15 mouse cellular contexts compared by ENCODE assay signal in the genomic region with DNA sequence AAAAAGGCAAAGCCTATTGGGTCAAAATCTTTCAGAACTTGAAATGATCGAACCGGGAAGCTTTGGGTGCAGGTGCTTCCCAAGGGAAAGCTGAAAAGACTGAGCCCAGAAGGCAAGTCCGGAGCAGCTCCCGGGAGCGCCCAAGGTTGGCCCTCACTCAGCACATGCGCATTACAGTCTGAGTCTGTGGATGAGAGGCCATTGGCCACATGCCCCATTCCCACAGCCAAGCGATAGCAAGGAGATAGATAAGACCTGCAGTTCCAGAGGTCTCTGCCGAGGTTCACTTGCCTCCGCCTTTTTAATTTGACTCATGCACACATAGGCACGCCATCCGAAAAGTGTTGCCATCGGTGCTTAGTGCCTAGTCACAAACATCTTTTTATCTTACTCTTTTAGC. TPM values are rescaled to one million over a fixed set of nuclear protein-coding genes. Genes with fewer than 3 reads are reported as not detected.
DNase-seq lines count a peak whose midpoint lies in the region; ATAC-seq and TF ChIP-seq lines count a peak whose summit lies in the region.
"Had no signal": no experiment of that assay in that cellular context is flagged by ENCODE, and none has a peak within 500 bp of the region (broad histone marks: within the 10 kb centered on the region; RNA-seq: fewer than 3 reads in every experiment).

No protein-coding gene starts in this region.

- peak; percentile 19 for DNase-seq in ovary, postnatal 36 days (ENCODE audit: low spot score)
- DNase-seq in ovary, postnatal 10 days (ENCODE audit: low spot score): no peak
- peak; percentile 19 to 24 for DNase-seq in cerebellum, postnatal 10 days
- DNase-seq in heart, postnatal 36 days: peak; percentile 21 to 29
- DNase-seq in adrenal gland, adult (ENCODE audit: inconsistent age in 2 of 2, low spot score in 1 of 2): no peak
- DNase-seq in left cerebral cortex, adult 2 months (ENCODE audit: extremely low spot score in 1 of 2, low spot score in 2 of 2): no peak
- no peak for DNase-seq in lung, postnatal 14 days
- DNase-seq: thymus, postnatal 25 days had no signal

- H3K27ac ChIP-seq in kidney, embryonic 15.5 days: no peak overlapping the region
- H3K27ac ChIP-seq in left cerebral cortex, adult 2 months: no peak overlapping the region
- H3K27ac ChIP-seq: layer of hippocampus, adult 2 months; lung, embryonic 15.5 days; midbrain, embryonic 15.5 days had no signal

- H3K4me1 ChIP-seq in kidney, embryonic 15.5 days: no peaks in the 10 kb centered on the region
- H3K4me1 ChIP-seq: lung, embryonic 15.5 days; midbrain, embryonic 15.5 days had no signal

- no peak for ATAC-seq in kidney, embryonic 15.5 days (replicated peaks; ENCODE audit: low FRiP score)
- ATAC-seq: forebrain, embryonic 16.5 days; midbrain, embryonic 15.5 days had no signal

- no peak overlapping the region for H3K4me2 ChIP-seq in kidney, embryonic 15.5 days
- H3K4me2 ChIP-seq: lung, embryonic 15.5 days; midbrain, embryonic 15.5 days had no signal

- H3K27me3 ChIP-seq in kidney, embryonic 15.5 days: no peaks in the 10 kb centered on the region
- H3K27me3 ChIP-seq: CH12.LX; lung, embryonic 15.5 days; midbrain, embryonic 15.5 days had no signal

- 85% methylated on average over 12 of the region's 12 CpGs for WGBS in kidney, embryonic 15.5 days

- H3K9ac ChIP-seq in kidney, embryonic 15.5 days: no peak overlapping the region
- H3K9ac ChIP-seq: lung, embryonic 15.5 days; midbrain, embryonic 15.5 days had no signal

- no peaks in the 10 kb centered on the region for H3K9me3 ChIP-seq in kidney, embryonic 15.5 days (replicated peaks)
- H3K9me3 ChIP-seq: lung, embryonic 15.5 days; midbrain, embryonic 15.5 days had no signal

- no peak overlapping the region for H3K4me3 ChIP-seq in kidney, embryonic 15.5 days (replicated peaks)
- no peak overlapping the region for H3K4me3 ChIP-seq in left cerebral cortex, adult 2 months
- H3K4me3 ChIP-seq: layer of hippocampus, adult 2 months; lung, embryonic 15.5 days; midbrain, embryonic 15.5 days had no signal

- TF ChIP-seq CTCF in left cerebral cortex, adult 2 months (IDR thresholded peaks at IDR 0.05): no peak

- H3K36me3 ChIP-seq in kidney, embryonic 15.5 days: no peaks in the 10 kb centered on the region
- H3K36me3 ChIP-seq: lung, embryonic 15.5 days; midbrain, embryonic 15.5 days had no signal

- intact Hi-C loops in heart, postnatal 36 days (cut with DNase I): no loop called here
- intact Hi-C loops in left cerebral cortex, adult 2 months (cut with DNase I): no loop called here

RNA-seq across cellular contexts. Expression of gene Pls1, which starts 39.7 kb away (rescaled TPM):
- under 1 TPM; 0.27 to 0.50 TPM for total RNA-seq in heart, postnatal 36 days (2021)
- polyA plus RNA-seq in kidney, embryonic 15.5 days (2015; fragmentation: Nextera tagmentation; extraction: Ambion mirVana): 17.2 and 18.9 TPM in 2 replicates
- total RNA-seq in left cerebral cortex, adult 2 months (2021): 10 to 100 TPM in 1 of 2 experiments, 1 to 10 TPM in 1; 9.4 to 10.4 TPM
- total RNA-seq: granulocyte monocyte progenitor cell, adult 5-6 weeks had no signal

RNA-seq across cellular contexts. Expression of gene Atr, which starts 51.9 kb away (rescaled TPM):
- 1 to 10 TPM; 6.9 to 8.0 TPM for total RNA-seq in heart, postnatal 36 days (2021)
- 16.1 and 16.6 TPM in 2 replicates for polyA plus RNA-seq in kidney, embryonic 15.5 days (2015; fragmentation: Nextera tagmentation; extraction: Ambion mirVana)
- 10 to 100 TPM; 12.0 TPM for total RNA-seq in left cerebral cortex, adult 2 months (2021)

RNA-seq across cellular contexts. Expression of gene Trpc1, which starts 55.3 kb away (rescaled TPM):
- 1 to 10 TPM; 6.6 to 7.5 TPM for total RNA-seq in heart, postnatal 36 days (2021)
- polyA plus RNA-seq in kidney, embryonic 15.5 days (2015; fragmentation: Nextera tagmentation; extraction: Ambion mirVana): 3.6 and 3.9 TPM in 2 replicates
- total RNA-seq in left cerebral cortex, adult 2 months (2021): 10 to 100 TPM; 44.6 to 50.8 TPM
- total RNA-seq: CH12.LX; granulocyte monocyte progenitor cell, adult 5-6 weeks had no signal

Comparison
In these comparisons a context has a peak if more than half of its experiments do, and no peak if none do; other contexts are left out.
1. DNase-seq: peak in ovary, postnatal 36 days (single experiment), cerebellum, postnatal 10 days (2 of 2) and heart, postnatal 36 days (2 of 2); none in ovary, postnatal 10 days (single experiment), adrenal gland, adult (0 of 2), left cerebral cortex, adult 2 months (0 of 2) and lung, postnatal 14 days (single experiment).
2. RNA of gene Pls1, which starts 39.7 kb away (total RNA-seq): 9.4 to 10.4 TPM in left cerebral cortex, adult 2 months; 0.27 to 0.50 TPM in heart, postnatal 36 days; every median in the first group is over 4 times any median in the second.
3. RNA of gene Trpc1, which starts 55.3 kb away (total RNA-seq): 44.6 to 50.8 TPM in left cerebral cortex, adult 2 months; 6.6 to 7.5 TPM in heart, postnatal 36 days; every median in the first group is over 4 times any median in the second.